Mouse (Mus musculus) heart, postnatal 25 days (tissue): ENCODE measurements around the gene Hoxd9. TPM values are rescaled to one million over a fixed set of nuclear protein-coding genes. Genes with fewer than 3 reads are reported as not detected.

Experiments
- DNase-seq: peaks from one replicate; pipeline ENCODE4 v3.0.0; 2022; ENCODE audit warnings: low spot score
- intact Hi-C: fragments of 180-260 bp; cut with DNase I; formaldehyde crosslinking; loops from one replicate; pipeline ENCODE4 v1.15.1; 2025
- total RNA-seq, 2 experiments: library from RNA; stranded (reverse); gene quantifications; 2 replicates each; pipeline ENCODE4 v1.2.3; 2021

The Hoxd9 gene
- total RNA-seq, 2 experiments from 2014 or later: 0.39 to 0.52 TPM

DNA sequence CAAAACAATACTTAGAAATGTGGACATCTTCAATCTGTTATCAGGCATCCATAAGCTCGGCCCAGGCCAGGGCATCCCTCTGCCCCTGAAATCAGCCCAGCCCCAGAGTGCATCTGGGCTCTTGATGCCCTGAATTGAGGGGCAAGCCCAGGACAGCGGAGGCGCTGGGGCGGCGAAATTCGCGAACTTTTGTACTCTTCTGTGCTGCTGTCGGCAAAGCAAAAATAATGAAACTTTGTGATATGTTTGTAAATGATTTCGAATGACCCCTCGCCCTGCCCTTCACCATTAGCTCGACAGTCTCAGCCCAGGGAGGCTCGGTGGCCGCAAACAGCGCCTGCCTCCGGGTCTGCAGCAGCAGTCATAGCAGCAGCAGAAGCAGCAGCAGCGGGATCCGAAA is 27.6 kb downstream of the Hoxd9 start:
- intact Hi-C loops: no loop called here
- DNase-seq: no peak

DNA sequence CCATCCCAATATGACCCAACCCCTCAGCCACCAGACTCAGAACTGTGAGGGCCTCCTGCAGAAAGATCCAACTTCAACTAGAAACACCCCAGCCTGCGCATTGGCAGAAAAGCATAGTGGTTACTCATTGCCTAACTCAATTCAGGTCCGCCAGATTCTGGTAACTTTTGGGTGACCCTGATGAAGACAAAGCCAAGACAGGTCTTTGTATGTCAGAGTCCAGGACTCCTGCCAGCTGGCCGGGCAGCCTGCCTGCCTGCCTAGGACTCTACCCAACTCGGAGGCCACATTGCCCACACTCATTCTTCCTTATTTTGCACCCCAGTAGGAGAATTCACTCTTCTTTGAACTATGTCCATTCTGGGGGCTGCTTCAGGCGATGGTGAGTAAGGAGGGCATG is 29.0 kb downstream of the Hoxd9 start, which contains the start of gene Gm28230:
TSS of gene Gm28230 (plus strand) at position 178 of the 400 bp plus-strand sequence.
- intact Hi-C loops: no loop called here
- no peak for DNase-seq

DNA sequence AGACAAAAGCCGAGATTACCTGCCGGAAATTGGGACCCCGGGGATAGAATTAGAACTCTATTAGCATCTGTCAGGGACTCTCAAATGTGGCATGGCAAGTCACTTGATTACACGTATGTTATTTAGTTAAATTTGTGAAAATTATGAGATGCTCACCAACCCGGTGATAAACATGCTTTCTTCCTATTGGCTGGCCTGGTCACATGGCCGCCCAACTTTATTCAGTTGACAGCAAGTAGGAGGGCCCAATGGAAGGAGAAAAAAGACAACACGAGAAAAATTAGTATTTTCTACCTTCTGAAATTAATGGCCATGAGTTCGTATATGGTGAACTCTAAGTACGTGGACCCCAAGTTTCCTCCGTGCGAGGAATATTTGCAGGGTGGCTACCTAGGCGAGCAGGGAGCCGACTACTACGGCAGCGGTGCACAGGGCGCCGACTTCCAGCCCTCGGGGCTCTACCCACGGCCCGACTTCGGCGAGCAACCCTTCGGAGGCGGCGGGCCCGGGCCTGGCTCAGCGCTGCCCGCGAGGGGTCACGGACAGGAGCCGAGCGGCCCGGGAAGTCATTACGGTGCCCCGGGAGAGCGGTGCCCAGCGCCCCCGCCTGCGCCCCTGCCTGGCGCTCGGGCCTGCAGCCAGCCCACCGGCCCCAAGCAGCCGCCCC is 29.6 kb downstream of the Hoxd9 start:
- intact Hi-C loops: no loop called here

DNA sequence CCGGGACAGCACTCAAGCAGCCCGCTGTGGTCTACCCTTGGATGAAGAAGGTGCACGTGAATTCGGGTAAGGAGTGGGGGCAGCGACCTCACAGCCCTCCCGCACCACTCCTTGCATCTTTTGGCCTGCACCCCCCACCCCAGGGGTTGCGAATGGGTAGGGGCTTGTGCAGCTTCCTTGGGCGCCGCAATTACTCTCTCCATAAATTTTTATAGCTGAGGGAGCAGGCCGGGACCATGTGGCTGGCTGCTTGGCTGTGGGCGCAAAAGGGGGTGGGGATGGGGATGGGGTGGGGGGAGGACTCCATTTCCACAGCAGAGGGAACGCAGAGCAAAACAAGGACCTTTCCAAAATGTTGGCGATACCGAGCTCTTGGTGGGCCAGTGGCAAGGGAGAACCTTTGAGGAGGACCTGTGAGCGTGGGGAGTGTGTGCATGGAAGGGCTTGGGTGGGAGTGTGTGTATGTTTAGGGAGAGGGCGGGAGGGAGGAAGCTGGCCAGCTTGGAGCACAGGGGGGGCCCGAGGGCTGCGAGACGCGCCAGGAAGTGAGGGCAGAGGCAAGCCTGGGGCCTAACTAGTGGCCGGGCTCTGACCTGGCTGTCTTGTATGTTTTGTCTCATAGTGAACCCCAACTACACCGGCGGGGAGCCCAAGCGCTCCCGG is 30.2 kb downstream of the Hoxd9 start:
- no peak for DNase-seq
- intact Hi-C loops: no loop called here

More for the DNA sequence above, 29.6 kb downstream of the Hoxd9 start:
- DNase-seq: no peak

- intact Hi-C loops: no loop called here
- DNase-seq: no peak
Observed at GRCm38 (mm10) chr2:74728303-74728680, 30.8 kb downstream of the Hoxd9 start.

DNA sequence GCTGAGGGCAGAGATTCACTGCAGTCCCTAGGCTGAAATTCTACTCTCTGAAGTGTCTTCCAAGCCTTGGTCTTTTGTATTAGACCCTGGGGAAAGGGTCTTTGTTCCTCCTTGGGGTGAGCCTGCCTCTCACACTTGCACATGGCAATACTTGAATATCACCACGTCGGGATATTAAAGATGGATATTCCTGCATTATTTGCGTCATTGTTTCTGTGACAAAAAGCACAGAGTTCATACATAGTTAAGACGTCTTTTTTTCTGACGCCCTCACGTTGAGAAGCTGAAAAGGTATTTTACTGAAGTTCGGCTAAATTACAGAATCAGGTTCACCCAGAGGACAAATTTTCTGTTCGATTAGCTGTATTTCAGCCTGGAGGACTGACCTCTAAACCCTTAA is 32.8 kb downstream of the Hoxd9 start:
- intact Hi-C loops: no loop called here
- DNase-seq: no peak

DNA sequence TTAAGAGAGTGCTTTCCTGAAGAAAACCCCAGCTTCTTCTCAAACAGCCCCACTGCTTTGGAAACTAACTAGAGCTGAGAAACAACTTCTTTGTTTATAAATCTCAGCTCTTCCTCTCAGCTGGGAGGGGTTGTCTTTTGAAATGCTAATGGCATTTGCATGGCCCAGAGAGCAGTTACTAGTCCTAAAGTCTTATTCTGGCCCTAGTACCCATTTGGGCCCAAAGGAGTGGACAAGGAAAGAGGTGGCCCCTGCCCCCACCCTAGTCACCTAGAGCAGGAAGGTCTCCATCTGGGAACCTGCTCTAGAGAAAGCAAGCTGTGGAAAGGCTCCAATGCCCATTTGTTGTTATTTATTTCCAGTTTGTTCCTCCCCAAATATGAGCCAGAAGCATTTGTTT is 33.5 kb downstream of the Hoxd9 start:
- DNase-seq: no peak
- intact Hi-C loops: no loop called here

GRCm38 (mm10) chr2:74731799-74732512 is 34.4 kb downstream of the Hoxd9 start:
- intact Hi-C loops: no loop called here

GRCm38 (mm10) chr2:74732513-74733316 is 35.2 kb downstream of the Hoxd9 start:
- DNase-seq: no peak
- intact Hi-C loops: no loop called here

More at GRCm38 (mm10) chr2:74731799-74732512, 34.4 kb downstream of the Hoxd9 start:
- DNase-seq: no peak

DNA sequence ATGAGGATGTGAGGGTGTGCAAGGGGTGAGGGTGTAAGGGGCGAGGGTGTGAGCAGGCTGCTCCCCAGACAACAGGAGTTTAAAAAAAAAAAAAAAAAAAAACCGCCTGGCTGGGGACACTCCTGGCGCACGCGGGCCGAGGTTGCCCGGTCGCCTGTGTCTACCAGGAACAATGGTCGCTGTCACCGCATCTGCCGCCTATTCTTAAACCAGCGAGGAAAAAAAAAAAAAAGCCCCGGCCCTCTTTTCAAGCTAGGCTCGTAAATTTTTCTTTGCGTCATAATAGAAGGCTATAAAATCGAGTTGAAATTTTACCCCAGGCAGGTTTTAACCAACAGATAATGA is 35.8 kb downstream of the Hoxd9 start:
- intact Hi-C loops: no loop called here
- DNase-seq: no peak

DNA sequence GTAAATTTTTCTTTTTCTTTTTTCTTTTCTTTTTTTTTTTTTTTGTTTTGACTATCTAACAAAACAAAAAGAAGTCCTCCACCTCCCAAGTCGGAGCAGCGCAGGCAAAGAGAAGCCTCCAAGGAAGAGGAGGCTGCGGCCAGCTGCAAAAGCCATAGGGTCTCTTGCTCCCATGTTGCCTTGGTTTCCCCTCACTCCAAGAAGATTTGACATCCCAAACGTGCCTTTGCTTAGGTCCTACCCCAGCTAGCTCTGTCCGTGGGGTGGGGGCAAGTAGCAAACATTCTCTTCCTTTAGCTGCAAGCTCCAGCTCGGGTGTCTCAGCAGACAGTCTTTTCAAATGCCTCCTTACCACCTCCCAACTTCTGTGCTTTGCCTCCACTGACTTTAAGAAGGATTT is 36.2 kb downstream of the Hoxd9 start:
- DNase-seq: no peak
- intact Hi-C loops: no loop called here

GRCm38 (mm10) chr2:74734451-74734850 is 36.9 kb downstream of the Hoxd9 start:
- intact Hi-C loops: no loop called here
- DNase-seq: no peak

DNA sequence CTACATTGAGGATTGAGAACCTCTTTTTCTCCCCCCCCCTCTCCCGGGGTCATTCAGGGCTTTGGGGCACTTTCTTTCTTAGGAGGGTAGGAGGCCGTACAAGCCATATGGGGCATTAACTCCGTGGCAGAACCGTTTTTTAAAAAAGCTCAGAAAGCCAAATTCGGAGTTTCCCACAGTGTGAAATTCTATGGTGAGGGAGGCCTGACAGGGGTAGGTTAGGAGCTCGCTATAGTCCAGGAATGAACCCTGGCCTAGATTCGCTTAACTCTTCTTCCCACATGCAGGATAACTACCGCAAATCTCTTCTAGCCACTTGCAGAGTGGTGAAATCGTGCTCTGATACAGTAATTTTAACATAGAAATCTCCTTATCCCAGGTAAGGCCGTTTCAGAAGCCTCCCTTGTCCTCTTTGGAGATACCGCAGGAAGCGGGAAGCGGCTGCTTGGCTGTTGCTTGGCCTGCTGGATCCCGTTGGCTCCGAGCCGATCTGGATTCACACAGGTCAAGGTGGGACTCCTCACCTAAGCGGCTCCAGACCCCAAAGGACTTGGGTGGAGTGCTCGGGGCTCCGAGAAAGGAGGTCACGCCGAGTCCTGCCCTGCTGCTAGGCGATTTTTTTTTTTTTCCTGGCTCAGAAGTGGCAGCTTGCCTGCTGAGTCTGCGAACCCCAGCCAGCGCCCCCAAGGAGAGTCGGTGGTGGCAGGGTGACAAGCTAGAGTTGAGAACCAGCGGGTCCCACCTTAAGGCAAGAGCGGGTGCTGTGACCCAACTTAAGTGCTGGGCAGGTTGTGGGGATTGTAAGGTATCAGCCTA is 37.7 kb downstream of the Hoxd9 start:
- intact Hi-C loops: no loop called here
- no peak for DNase-seq

- intact Hi-C loops: no loop called here
- DNase-seq: no peak
Observed at GRCm38 (mm10) chr2:74735851-74736687, 38.5 kb downstream of the Hoxd9 start.

DNA sequence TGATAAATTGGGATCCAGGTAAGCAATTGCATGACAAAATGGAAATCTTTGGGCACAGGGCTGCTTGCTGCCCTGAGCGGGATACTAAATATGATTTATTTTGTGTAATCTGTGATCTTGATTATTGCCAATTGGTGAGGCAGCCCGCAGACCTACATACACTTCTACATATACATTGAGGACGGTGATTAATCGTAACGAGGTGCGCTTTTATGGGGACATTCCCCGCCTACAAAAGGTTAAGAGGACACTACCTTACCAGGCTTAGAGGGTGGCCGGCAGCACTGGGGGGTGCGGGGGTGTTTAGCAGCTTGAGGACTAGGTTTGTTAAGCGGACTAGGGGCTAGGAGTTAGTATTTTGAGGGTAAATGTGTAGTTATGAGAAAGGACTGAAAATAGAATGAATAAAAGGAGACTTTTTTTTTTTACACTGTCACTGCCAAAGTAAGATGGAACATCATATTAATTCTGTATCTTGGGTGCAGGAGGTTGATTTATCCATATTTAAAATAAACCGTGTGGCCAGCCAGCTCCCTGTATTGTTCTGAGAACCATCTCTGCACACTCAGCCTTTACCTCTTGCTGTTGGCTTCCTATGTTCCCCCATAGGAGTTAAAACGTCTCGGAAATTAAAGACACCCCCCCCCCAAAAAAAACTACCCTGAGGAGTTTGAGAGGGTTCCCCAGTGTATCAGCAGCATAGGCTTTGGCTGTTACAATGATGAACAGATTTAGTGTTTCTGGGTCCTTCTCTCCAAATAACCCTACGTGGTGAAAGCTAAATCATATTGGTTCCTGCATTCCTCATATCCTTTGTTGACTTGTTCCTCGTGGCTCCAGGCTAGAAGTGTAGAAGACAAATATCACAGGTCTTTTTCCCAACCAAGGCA is 39.4 kb downstream of the Hoxd9 start:
- intact Hi-C loops: no loop called here
- DNase-seq: no peak

- DNase-seq: no peak
- intact Hi-C loops: no loop called here
Observed at GRCm38 (mm10) chr2:74737578-74738070, 40.1 kb downstream of the Hoxd9 start.

DNA sequence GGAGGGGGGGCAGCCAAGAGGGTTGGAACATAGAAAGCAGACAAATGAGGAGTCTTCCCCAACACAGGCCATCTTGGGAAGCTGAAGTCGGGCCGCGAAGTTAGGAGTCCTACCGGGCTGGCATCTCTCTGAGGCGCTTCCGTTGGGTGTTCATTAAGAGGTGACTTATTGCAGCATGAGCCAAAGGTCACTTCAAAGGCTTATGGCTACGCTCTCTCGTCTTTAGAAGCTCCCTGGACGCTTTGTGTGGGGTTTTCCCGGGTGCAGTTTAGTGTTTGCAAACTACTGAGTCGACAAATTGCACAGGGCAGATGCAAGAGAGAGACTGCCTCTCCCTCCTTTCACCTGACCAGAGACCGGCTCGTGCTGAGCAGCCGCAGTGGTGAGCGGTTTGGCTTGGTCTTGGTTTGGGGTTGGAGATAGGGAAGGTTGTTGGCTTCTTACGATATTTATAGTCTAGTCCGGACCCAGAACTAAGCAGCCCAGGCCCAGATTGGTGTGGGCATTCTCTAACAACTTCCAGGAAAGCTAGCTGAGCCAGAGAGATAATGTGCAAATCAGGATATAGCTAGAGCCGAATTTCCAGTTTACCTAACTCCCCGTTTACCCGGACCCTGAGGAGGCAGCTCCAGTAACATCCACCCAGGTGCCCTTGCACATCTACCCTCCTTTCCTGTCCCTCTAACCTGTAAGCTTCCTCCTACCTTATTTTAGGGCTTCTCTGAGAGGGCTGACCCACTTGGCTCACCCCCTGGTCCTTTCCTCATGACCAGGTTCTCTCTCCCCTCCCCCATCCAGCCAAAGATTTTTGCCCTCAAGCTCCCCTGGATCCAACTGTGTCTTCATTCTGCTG is 41.3 kb downstream of the Hoxd9 start:
- DNase-seq: no peak
- intact Hi-C loops: no loop called here
